Mouse (Mus musculus): ENCODE data around the gene Smurf2.

DNA sequence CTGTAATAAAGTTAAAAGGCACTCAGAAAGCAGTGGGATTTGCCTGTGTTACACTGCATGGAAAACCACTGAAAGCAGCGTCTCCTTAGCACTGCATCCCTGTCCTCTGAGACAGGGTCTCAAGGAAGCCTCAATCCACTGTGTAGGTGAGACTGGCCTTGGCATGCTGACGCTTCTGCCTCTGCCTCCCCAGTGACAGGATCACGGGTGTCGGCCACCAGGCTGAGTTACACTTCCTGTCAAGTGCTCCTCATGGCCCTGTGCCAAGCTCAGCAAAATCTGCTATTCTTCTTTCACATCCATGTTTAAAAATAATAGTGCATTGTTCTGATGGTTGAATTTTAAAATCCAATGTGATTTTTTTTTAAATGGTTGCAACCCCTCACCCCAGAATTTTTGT is 99.5 kb downstream of the Smurf2 start:
- TF ChIP-seq CTCF (IDR thresholded peaks at IDR 0.05; ENCODE audit: low read depth, low read length) (no peak), GATA1 (IDR thresholded peaks at IDR 0.05; ENCODE audit: borderline replicate concordance, low read length) (no peak)
